Mouse (Mus musculus): ENCODE data around the gene Tbc1d22b. TPM values are rescaled to one million over a fixed set of nuclear protein-coding genes. Genes with fewer than 3 reads are reported as not detected.

Gene Tbc1d22b
- total RNA-seq, 2 experiments from 2014 or later: 40.1 to 46.0 TPM

- DNase-seq (ENCODE audit: low spot score in 2 of 2): no peak
These were observed 9.2 kb upstream of the Tbc1d22b start for GRCm38 (mm10) chr17:29540426-29540825.

DNA sequence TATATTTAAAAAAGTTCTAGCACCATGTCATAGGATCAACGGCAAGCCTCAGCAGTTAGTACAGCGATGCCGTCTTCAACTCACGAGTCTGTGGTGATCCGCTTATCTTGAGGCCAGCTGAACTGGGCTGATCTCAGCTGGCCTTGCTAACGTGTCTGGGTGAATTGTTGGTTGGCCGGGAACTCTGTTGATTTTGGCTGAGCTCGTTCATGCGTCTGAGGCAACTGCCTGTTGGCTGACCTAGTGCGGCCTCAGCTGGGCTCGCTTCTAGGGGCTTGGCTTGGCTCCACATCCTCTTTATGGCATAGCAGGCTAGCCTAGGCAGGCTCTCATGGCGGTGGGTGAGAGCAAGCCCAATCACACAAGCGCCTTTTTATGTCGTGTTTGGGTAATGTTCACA lies 8.2 kb upstream of the Tbc1d22b start:
- peak; percentile 19 to 24 for DNase-seq (ENCODE audit: low spot score in 2 of 2)

DNA sequence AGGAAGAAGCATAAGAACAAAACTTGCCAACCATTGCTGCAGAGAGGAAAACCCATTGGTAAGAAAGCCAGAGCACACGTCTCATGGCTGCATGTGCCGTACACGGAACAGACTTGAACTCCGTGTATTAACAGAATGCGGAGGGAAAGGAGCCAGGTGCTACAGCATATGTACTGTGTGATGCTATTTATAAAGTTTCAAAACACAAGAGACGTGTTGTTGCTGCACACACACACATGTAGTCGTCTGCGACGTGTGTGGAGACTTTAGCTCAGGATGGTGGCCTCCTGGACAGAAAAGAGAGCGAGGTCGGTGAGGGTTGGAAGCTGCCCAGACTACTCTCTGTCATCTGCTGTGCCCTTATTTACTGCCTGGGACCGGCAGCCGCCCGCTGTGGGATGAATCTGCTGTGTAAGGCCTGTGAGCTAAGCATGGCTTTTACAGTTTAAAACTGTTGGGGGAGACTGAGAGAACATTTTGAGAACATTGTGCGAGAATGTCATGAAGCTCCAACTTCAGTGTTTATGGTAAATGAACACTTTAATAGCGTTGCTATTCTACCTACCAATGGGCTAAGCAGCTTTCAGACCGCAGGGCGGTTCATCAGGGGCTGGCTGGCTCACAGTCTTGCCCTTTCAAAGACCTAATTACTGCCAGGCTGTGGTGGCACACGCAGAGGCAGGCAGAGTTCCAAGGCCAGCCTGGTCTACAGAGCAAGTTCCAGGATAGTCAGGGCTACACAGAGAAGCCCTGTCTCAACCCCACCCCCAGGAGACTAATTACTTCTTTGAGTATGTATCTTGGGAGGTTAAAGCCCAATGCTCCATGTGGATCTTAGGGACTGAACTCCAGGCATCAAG lies 6.5 kb upstream of the Tbc1d22b start:
- DNase-seq (ENCODE audit: low spot score in 2 of 2): peak; percentile 35 to 43

GRCm38 (mm10) chr17:29544064-29544463 lies 5.5 kb upstream of the Tbc1d22b start:
- DNase-seq (ENCODE audit: low spot score in 2 of 2): no peak

DNA sequence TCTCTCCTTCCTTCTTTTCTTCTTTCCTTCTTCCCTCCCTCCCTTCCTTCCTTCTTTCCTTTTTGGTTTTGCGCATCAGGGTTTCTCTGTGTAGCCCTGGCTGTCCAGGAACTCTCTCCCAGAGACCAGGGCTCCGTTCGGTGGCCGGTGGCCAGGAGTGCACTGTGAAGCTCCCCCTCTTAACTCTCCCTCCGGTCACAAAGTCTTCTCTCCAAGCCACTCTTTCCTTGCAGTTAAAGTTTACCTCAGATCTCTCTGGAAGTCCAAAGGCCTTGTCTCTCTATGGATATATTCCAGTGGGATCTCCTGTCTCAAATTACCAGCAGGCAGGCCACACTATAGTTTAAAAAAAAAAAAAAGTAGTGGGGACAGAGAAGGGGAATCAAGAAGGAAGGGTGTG lies 4.3 kb upstream of the Tbc1d22b start:
- no peak for DNase-seq (ENCODE audit: low spot score in 2 of 2)

- DNase-seq (ENCODE audit: low spot score in 2 of 2): no peak
These were observed 1.1 kb upstream of the Tbc1d22b start for GRCm38 (mm10) chr17:29548494-29548893.

DNA sequence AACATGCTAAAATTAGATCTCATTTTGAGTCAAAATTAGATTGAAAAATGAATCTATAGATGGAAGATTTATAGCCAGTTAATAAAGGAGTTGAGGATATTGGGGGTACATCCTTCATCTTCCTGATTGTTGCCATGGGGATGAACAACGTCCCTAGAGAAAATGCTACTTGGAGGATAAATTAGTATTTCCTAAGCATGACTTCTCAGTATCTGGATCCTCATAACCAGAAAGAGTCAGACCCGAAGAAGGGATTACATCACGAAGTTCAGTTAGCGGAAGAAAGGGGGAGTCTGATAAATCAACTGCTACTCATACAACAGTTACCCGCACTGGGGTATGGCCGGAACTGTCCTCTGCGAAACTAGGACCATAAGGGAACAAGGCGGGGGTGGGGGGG lies 591 bp upstream of the Tbc1d22b start:
- DNase-seq (ENCODE audit: low spot score in 2 of 2): no peak

- no peak for DNase-seq (ENCODE audit: low spot score in 2 of 2)
These were observed 1.4 kb downstream of the Tbc1d22b start for GRCm38 (mm10) chr17:29551019-29551418.

DNA sequence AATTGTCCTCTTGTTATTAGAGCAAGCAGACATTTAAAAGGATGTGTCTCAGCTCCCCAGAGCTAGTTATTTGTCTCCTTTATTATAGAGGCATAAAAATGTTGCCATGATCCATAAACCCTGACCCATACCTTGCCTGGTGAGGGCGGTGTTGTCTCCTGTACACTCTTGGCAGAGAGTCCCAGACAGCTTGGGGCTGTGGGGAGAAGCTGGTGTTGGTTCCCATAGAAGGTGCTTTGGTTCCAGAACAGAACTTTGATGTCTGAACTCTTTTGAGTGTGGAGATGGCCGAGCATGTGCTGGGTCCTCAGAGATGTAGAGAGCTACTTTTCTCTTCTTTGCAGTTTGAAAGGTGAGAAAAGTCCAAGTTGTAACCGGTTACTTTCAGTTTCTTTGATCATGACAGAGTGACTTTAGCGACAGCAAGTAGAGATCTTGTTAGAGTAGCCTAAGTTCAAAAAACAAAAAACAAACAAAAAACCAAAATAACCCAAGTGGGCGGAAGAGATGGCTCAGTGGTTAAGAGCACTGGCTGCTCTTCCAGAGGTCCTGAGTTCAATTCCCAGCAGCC lies 2.7 kb downstream of the Tbc1d22b start, which contains the start of gene Tmem217:
Tmem217 (minus strand) TSS at position 224 of the 571 bp plus-strand sequence.
- no peak for DNase-seq (ENCODE audit: low spot score in 2 of 2)

- no peak for DNase-seq (ENCODE audit: low spot score in 2 of 2)
These were observed 4.6 kb downstream of the Tbc1d22b start for GRCm38 (mm10) chr17:29554176-29554575.

- DNase-seq (ENCODE audit: low spot score in 2 of 2): no peak
These were observed 6.9 kb downstream of the Tbc1d22b start for GRCm38 (mm10) chr17:29556456-29556855.

- no peak for DNase-seq (ENCODE audit: low spot score in 2 of 2)
These were observed 7.3 kb downstream of the Tbc1d22b start for GRCm38 (mm10) chr17:29556893-29557292.

DNA sequence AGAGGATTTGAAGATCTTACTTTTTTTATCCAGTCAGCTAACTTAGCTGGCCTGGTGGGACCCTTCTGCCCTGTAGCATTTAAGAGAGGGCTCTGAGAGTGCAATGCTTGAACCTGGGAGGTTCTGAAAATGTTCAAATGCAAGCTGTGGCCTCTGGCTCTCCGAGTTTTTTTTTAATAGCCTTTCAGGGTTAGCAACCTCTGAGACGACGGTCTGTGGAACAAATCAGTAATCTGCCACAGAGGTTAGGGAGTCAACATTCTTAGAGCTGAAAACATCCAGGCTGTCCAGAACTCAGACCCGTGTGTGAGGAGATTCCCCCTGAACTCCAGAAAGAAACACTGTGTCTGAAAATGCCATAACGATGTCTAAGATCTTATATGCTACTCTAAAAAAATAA lies 8.9 kb downstream of the Tbc1d22b start:
- DNase-seq (ENCODE audit: low spot score in 2 of 2): no peak

GRCm38 (mm10) chr17:29565521-29565920 lies 15.9 kb downstream of the Tbc1d22b start:
- DNase-seq (ENCODE audit: low spot score in 2 of 2): no peak

DNA sequence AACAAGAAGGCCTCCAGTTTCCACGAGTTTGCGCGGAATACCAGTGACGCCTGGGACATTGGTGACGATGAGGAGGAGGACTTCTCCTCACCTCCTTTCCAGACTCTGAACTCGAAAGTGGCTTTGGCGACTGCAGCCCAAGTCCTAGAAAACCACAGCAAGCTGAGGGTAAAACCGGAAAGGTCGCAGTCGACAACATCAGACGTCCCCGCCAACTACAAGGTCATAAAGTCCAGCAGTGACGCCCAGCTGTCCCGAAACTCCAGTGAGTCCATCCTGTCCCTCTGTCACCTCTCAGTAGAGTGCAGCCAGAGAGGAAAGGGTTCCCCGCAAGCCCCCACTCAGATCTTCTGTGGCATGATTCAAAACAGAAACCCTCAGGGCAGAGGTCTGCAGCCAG lies 18.9 kb downstream of the Tbc1d22b start:
- DNase-seq (ENCODE audit: low spot score in 2 of 2): no peak

DNA sequence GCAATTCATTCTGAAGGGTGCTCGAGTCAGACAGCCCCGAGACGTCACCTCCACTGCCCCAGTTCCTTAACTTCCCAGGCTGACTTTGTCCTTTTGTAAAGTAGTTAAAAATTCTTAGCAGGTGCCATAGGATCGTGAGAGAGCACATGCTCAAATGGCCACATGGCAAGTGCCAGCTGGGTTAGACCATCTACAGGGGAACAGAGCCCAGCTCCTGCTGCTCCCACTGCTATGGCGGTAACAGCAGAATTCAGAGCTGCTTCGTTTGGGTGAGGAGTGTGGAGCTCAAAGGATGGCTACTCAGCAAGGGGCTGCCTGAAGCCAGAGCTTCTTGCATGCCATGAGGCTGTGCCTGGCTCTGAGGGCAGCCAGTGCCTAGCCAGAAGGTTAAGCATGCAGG lies 20.2 kb downstream of the Tbc1d22b start:
- no peak for DNase-seq (ENCODE audit: low spot score in 2 of 2)

DNA sequence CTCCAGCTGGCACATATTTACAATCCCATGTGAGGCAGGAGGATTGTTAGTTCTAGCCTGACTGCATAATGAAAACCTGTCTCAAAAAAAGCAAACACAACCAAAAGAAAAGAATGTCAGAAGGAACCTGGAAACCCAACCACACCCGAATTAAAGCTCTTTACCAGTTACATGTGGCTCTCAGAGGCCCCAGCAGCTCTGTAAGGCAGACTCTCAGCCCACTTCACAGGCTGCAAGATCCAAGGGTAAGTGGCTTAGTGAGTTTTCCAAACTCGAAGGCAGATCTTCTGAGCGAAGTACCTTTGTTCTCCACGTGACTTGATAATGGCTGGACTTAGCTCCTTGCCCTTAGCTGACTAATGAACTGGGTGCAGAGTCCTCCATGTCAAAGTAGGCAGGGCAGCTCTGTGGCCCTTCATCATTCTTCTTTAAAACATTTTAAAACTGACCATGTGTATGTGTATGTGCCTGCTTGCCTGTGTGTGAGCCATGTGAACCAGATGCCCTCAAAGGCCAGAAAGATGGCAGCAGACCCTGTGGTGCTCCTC lies 30.1 kb downstream of the Tbc1d22b start:
- no peak for DNase-seq (ENCODE audit: low spot score in 2 of 2)

DNA sequence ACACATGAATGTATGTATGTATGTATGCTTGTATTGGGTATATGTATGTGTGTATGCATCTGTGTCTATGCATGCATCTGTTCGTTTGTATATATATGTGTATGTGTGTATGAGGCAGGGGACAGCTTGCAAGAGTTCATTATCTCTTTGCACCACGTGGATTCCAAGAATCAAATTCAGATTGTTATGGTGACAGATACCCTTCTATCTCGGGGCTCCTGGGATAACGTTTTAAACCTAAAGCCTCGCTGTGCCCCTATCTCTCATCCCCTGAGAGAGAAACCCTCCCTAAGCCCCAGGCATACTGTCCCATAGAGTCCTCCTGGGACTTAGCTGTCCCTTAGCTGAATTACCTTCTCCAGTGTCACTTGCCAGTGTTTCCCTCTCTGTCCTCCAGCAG lies 34.0 kb downstream of the Tbc1d22b start:
- no peak for DNase-seq (ENCODE audit: low spot score in 2 of 2)

DNA sequence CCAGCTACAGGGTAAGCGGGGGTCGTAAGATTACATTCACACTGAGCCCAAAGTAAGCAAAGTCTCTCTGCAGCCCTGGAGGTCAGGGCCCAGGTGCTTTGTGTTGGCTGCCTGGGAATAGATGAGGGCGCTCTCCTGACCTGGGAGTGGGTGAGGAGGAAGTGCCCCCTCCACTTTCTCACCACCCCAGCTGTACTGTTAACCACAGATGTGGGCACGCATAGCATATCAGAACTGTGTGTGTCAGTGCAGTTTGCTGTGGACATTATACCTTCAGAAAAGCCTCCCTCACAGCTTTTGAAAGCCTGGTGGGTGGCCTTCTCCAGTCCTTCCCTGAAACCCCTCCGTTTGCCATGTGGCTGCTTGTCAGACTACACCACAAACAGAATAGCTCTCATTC lies 34.7 kb downstream of the Tbc1d22b start:
- no peak for DNase-seq (ENCODE audit: low spot score in 2 of 2)

GRCm38 (mm10) chr17:29584737-29585136 lies 35.2 kb downstream of the Tbc1d22b start:
- DNase-seq (ENCODE audit: low spot score in 2 of 2): no peak

DNA sequence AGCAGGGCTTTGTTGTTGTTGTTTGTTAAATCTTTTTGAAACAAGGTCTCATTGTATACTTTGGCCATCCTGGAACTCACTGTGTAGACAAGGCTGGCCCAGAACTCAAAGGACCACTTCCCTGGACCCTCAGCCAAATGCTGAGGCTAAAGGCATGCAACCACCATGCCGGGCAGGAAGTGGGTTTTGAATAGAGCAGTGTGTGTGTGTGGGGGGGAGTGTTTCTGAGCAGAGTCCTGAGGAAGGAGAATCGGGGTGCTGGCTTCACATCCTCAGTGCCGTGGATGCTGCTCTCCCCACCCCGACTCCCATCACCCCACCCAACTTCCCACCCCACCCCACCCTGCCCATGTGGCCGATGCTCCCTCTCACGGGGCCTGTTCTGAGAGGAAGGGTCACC lies 35.9 kb downstream of the Tbc1d22b start:
- no peak for DNase-seq (ENCODE audit: low spot score in 2 of 2)

- DNase-seq (ENCODE audit: low spot score in 2 of 2): no peak
These were observed 37.3 kb downstream of the Tbc1d22b start for GRCm38 (mm10) chr17:29586921-29587320.

All from layer of hippocampus, postnatal 10 days (tissue).